Mouse (Mus musculus) kidney, adult 2 months (tissue): ENCODE results near the gene Hyou1.

ENCODE experiments used
- CTCF ChIP-seq: fragments of 200-500 bp; conservative IDR thresholded peaks from 2 replicates; pipeline ENCODE4 v1.5.1; 2011; ENCODE audit warnings: low read depth, mild to moderate bottlenecking, control low read depth, low read length, moderate library complexity, mixed read lengths; ENCODE audit not compliant: insufficient read depth, insufficient read length
- POLR2A ChIP-seq: fragments of 200-500 bp; IDR thresholded peaks from one replicate; pipeline ENCODE4 v1.6.1; 2011; ENCODE audit warnings: low read depth, low read length, control low read depth

- TF ChIP-seq POLR2A = no peak
- no peak for TF ChIP-seq CTCF
Measured at GRCm38 (mm10) chr9:44345570-44346433, 33.5 kb upstream of the Hyou1 start.
